Mouse (Mus musculus) mature B cell (primary cell): ENCODE data around the gene Haus8.
"Not testable (repeated sequence)": the region's sequence is repeated elsewhere in the genome, so short reads cannot be mapped to it uniquely, and the experiment has no call there.

Experiments
- in situ Hi-C: fragments of 300-500 bp; cut with MboI; formaldehyde crosslinking; loops from 2 replicates; pipeline ENCODE4 v1.14.3; 2019

Gene Haus8

GRCm38 (mm10) chr8:71286223-71286622, 13.5 kb upstream of the Haus8 start:
- in situ Hi-C loops, result not testable (repeated sequence)

- in situ Hi-C loops, result no loop called here
Observed at GRCm38 (mm10) chr8:71282621-71283020, 9.9 kb upstream of the Haus8 start.

GRCm38 (mm10) chr8:71281731-71282130, 9.0 kb upstream of the Haus8 start:
- in situ Hi-C loops, result not testable (repeated sequence)

GRCm38 (mm10) chr8:71279409-71279808, 6.7 kb upstream of the Haus8 start:
- in situ Hi-C loops, result not testable (repeated sequence)

- in situ Hi-C loops, result no loop called here
Observed at GRCm38 (mm10) chr8:71276166-71276565, 3.4 kb upstream of the Haus8 start.

- in situ Hi-C loops, result no loop called here
Observed at GRCm38 (mm10) chr8:71274478-71274877, 1.7 kb upstream of the Haus8 start.

GRCm38 (mm10) chr8:71273151-71273510, 397 bp upstream of the Haus8 start:
- in situ Hi-C loops, result no loop called here

- in situ Hi-C loops, result no loop called here
Observed at GRCm38 (mm10) chr8:71271630-71272029, 1.1 kb downstream of the Haus8 start.

- in situ Hi-C loops, result not testable (repeated sequence)
Observed at GRCm38 (mm10) chr8:71268286-71268685, 4.4 kb downstream of the Haus8 start.

- in situ Hi-C loops, result no loop called here
Observed at GRCm38 (mm10) chr8:71267690-71268089, 5.0 kb downstream of the Haus8 start.

GRCm38 (mm10) chr8:71261234-71261633, 11.5 kb downstream of the Haus8 start:
- in situ Hi-C loops, result no loop called here

GRCm38 (mm10) chr8:71256545-71257232, 16.0 kb downstream of the Haus8 start:
- in situ Hi-C loops, result no loop called here

- in situ Hi-C loops, result no loop called here
Observed at GRCm38 (mm10) chr8:71248203-71248602, 24.5 kb downstream of the Haus8 start.

GRCm38 (mm10) chr8:71242757-71243156, 30.0 kb downstream of the Haus8 start:
- in situ Hi-C loops, result no loop called here

GRCm38 (mm10) chr8:71224560-71224959, 48.2 kb downstream of the Haus8 start:
- in situ Hi-C loops, result no loop called here

GRCm38 (mm10) chr8:71214266-71214665, 58.5 kb downstream of the Haus8 start:
- in situ Hi-C loops, result not testable (repeated sequence)

- in situ Hi-C loops, result not testable (repeated sequence)
Observed at GRCm38 (mm10) chr8:71205541-71205967, 67.2 kb downstream of the Haus8 start.
